Mouse (Mus musculus) cerebellum, postnatal 10 days (tissue): ENCODE data around the gene Ttc28.
A peak's percentile ranks its signal among the peaks of the same experiment; 100 is the strongest.

Experiments
- DNase-seq, 2 experiments: peaks; one replicate each; pipeline ENCODE4 v3.0.0; 2021; ENCODE audit warnings: mixed read lengths in 2 of 2

Ttc28 gene

DNA sequence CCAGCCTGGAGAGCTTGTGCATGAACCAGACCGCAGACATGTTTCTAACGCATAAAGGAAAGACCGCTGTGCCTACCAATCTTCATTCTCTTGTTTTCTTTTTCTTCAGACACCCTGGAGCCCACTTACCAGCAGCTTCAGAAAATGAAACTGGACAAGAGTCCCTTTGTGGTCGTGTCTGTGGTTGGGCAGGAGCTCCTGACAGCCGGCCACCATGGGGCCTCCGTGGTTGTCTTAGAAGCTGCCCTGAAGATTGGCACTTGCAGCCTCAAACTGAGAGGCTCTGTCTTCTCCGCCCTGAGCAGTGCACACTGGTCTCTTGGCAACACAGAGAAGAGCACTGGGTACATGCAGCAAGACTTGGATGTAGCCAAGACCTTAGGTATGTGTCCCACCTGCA, 221.0 kb downstream of the Ttc28 start:
- no peak for DNase-seq

DNA sequence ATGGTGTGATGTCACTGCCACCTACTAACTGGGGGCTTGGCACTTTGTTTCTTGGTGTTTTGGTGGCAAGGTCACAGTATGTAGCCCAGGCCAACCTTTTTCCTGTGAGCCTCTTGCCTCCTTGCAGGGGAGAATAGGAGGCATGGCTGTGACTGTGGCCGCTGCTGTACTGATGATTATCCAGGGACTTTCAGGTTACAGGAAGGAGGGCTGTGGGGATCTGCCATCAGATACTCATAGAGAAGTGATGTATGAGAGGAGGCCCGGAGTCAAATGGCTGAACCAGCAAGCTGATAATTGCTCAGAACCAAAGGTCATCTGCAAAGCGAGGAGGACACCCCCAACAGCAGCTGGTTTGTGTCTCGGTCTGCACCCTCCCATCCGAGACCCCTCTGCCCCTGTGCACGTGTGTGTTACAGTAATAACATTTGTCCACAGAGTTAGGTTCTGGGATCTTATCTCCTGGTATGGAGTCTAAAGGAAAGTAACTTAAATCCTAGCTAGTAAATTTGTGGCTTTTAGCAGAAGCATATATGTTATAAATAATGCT, 221.9 kb downstream of the Ttc28 start:
- no peak for DNase-seq

DNA sequence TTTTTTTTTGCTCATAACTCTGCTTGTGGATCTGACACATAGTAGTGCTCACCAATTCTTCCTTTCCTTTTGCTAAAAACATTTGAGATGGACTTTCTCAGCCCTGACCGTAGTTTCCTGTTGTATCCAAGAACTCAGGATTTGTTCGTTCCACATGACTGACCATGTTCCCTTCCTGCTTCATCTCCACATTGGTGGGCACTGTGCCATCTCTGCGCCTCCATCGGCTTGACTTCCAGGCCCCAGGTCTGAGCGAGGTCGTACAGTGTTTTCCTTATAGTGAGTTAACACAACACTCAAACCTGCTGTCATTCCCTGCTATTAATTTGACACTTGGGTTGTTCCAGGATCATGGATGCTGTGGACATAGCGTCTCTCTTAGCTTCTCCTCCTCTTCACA, 225.2 kb downstream of the Ttc28 start:
- peak; percentile 84 to 87 for DNase-seq

DNA sequence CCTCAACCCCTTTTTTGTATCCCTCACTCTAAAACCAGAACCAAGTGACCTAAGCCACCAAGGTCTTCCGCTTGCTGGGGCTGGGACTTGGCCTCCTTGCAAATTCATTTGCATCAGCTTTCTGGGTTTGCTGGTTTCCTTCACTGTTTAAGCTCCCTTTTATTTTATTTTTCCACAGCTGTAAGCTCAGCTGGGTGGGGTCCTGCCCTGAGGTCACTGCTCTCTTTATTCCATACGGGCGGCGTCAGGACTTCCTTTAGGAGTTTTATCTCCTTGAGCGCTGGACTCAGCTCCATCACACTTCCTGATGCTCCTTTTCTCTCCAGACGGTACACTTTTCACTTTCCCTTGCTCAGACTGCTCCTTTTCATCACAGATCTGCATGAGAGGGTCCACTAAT, 231.8 kb downstream of the Ttc28 start:
- no peak for DNase-seq

DNA sequence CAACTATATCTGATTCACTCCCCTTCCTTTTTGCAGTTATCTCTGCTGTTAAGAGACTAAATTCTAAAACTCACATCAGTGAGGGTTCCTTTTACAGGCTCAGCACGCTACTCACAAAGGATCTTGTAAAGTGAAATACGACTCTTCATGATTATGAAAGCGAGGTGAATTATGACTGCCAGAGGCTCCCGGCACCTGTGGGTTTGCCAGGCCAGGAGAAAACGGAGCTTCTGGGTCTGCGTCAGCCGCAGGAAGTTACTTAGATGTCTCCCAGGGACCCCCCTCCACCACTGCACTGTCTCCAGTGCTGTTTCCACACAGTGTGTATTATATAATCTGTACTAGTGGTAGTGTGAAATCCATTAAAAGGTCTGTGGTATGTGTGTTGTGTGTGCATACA, 233.6 kb downstream of the Ttc28 start:
- no peak for DNase-seq

DNA sequence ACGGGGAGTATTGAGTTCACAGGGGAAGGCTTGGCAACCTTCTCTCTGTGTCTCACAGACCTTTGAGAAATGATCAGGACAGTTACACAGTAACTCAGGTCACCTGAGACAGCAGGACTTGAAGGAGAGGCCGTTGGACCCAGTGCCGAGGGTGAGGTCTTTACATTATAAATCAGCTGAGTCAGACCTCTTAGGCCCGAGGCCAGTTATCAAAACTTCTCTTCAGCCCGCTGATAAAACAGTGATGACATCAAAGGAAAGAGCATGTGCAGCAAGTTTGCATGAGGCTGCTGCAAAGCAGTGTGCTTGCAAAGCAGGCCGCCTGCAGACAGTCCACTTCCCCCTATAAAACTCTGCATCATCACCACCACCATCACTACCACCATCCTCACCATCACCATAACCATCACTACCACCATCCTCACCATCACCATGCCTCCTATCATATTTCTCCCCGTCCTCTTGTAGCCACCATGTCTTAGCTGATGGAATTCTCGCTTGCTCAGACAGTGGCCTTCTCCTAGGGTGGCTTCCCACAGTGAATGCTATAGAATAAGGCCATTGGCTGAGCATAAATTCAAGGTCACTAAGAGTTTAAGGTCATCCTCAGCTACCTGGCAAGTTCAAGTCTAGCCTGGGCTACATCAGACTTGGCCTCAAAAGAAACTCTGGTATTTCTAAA, 234.2 kb downstream of the Ttc28 start:
- DNase-seq, result no peak

DNA sequence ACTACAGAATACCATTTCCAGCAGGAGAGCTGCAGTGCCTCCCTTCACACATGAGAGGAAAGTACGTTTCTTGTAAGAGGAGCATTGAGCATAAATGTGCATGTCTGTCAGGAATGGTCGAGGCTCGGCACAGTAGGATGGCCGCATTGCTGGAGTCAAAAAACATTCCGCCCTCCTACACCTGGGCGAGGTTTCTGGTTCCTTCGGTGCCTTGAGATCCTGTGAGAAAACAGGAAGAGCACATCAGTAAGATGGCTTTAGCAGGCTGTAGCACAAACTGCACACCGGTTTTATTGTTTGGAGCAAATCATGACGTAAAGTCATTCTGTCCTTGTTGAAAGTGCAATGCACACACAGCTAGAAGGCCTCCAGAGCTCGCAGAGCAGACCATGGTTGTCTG, 235.0 kb downstream of the Ttc28 start:
- no peak for DNase-seq

DNA sequence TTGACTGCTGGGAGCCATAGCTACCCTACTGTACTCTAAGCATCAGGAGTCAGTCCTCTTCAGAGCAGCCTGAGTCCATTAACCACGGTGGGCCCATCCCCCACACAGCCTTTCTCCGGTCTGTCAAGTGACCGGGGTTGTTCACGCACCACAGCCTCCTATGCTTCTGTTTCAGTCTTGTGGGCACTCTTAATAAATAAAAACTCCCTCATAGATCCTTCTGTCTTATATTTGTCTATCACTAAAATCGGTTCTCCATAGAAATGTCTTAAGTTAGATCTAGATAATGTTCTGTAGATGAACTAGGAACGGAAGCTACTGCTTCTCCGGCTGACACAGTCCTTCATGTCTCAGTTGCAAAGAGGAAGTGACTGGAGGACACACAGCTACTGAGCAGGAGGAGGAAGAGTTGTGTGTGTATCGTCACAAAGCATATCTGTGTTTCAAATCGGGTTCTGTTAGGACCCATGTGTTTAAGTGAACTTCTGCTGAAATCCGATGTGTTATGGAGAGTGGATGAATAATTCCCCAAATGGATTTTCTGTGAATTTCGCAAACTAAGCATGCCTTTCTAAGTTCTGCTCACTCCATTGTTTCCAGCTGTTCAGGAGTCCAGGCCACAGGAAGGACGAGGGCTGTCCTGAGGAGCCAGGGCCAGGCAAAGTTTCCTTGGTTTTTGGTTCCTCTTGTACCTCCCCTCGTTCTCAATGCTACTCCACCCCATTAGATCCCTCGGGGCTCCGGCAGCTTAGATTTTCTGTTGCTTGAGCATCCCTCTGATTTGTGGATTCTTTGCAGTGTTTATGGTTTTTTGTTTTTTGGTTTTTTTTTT, 236.1 kb downstream of the Ttc28 start:
- peak; percentile 57 for DNase-seq

DNA sequence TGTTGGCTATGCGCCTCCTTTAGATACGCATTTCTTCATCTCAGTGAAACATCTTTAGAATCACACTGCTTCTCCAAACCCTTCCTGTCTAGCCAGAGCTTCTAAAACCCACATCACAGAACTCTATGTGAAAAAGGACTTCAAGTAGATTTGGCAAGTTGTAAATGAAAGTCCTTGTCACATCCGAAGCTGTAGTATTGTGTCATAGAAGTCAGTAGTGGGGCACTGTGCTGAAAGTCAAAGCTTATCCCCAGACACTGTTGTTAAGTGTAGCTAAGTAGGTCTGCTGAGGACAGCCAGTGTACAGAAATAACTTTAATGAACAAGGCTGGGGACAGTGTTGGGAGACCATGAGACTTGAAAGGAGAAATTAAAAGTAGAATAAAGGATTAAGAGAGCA, 240.2 kb downstream of the Ttc28 start:
- no peak for DNase-seq

DNA sequence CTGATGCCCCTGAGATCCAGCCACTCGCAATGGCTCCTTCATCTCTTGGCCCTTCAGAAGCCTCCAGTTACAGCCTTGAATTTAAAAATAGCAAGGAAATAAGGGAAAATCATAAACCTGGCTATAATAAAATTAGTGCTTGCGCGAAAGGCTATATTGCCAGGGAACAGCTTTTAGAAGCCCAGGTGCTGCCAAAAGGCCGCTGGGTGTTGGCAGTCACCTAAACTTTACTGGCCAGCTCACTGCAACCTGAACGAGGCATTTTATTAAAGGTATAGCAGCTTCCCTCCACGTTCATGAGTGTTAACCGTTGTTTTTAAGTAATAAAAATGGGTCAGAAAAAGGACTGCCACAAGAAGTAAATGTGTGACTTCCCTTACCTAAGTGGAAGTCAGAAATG, 240.7 kb downstream of the Ttc28 start:
- DNase-seq, result peak; percentile 83 to 86

DNA sequence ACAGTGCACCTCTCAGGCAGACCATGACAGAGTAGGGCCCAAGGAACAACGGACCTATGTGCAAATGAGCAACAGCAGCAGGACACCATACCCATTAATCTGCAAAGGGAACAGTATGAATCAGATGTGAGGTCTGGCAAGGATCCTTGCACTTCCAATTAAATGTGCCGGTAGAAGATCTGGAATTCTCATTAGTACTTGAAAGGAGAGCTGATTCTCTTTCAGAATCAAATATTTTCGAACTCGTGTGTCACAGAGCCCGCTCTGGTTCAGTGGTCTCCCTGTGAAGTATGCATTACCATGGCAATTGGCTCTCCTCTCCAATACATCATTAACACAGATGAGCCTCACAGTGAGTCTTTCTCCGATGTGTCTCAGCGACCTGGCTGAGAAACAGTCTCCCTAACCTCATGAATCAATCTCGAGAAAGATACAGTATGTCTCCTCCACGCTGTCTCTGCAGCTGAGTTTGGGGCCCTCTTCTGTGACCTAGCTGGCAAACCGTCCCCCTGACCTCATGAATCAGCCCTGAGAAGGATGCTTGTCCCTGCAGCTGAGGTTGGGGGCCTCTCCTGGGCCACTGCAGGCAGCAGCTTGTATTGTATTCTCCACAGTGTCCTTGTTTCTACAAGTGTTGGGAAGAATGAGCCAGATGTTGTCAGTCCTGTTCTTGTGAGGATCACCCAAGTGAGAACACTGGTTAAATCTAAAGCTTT, 241.3 kb downstream of the Ttc28 start:
- peak; percentile 41 to 46 for DNase-seq

DNA sequence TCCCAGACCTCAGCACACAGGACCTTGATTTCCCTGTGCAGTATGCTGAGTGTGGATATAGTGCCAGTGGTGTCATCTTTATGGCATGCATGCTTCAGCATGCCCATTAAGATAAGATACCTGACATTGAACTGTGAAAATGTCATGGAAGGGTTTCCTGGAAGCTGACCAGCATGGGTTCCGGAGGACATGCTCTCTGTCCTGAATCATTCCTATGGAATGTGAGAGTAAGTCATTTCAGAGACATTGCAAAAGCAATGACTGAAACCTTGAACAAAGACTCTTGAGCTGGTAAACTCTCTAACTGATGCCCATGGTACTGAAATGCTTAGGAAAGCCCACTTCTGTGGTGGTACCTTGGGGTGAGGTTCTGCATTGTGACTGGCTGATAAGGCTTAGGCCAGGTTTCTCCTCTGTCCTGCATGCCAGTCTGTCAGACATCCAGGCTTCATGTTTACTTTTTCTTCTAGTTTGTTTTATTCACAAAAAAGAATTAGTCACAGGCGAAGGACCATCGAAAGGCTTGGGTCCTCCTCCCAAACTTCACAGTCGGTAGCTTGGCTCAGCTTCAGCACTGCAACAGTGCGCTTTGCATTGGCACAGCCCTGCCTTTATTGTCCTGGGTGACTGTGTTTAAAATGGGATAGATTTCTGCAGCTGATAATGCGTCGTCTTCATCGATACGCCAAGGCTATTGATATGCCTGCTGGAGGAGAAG, 242.9 kb downstream of the Ttc28 start:
- peak; percentile 31 to 44 for DNase-seq

DNA sequence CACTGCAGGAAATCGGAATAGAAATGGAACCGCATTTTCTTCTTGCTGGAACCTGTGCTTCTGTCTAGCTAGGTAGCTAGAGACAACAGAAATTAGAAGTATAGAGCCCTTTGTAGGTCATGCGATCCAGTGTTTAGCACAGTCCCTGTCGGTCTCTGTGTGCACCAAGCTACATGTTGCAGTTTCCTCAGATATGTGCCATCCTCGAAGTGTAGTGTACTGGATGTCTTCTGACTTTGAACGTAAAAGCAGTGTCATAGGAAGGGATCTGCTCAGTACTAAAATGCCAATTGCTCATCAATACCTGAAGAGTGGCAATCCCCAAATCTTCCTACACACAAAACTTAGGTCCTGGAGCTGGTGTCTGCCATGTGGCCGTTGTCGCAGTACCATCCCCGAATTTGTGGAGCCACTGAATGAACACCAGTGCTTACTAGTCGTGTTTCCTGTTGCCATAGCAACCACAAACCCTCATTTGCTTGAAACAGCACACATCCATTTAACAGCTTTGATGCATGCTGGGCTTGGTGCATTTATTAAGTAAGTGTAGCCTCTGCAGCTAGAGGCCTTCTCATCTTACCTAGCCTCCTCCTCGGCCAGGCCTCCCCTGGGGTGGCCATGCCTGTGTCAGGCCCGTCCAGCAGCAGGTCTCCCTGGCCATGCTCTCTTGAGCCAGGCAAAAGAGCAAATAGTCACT, 243.6 kb downstream of the Ttc28 start:
- peak in 1 of 2 experiments; percentile 34 for DNase-seq

DNA sequence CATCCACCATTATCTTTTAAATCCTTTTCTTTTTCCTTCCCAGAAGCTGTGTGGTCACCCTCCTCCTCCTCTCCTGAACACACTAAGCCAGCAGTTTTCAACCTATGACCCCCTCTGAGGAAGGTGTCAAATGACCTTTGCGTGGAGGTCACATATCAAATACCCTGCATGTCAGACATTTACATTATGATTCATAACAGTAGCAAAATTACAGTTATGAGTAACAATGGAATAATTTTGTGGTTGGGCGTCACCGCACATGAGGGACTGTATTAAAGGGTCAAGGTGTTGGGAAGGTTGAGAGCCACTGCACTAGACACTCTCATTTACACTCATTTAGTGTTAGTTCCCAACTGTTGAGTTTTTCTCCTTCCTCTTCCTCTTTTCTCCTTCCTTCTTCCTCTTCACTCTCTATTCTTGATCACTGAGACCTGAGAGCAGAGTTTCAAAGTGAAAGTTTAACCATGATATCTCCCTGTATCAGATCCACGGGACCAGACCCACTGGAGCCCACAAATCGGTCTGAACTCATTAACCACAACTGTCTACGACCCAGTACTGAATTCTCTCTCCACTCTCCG, 245.1 kb downstream of the Ttc28 start:
- DNase-seq, result no peak

DNA sequence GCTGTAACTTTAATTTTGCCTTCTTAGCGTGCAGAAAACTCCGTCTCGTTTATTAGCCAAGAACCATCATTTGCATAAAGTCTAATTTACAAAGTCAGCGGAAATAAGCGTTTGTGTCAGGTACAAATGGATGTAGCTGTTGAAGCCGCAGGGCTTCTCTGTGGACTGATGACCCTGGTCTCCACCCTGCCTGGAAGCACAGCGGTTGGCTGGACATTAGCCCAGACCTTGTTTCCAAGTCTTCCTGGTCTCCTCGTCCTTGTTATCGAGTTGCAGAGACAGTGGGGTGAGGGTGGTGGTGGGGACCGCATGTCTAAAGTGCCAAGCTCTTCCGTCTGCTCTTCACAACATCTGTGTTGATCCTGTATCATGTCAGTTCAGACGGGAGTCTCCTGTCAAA, 246.1 kb downstream of the Ttc28 start:
- DNase-seq, result peak; percentile 62 to 78

DNA sequence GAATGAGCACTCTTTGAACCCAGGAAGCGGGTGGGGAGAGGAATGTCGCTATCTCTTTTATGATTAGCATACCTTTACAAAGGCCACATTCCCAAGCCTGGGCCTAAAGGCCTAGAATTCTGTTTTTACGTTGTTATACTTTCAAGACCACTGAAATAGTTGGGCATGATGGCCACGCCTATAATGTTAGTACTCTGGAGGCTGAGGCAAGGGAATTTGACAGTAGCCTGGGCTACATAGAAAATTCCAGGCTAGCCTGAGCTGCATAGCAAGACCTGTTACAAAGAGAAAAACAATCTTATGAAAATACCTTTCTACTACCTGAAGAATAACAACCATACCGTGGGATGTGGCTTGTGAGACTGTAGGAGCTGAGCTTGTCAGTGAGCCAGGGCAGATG, 248.2 kb downstream of the Ttc28 start:
- no peak for DNase-seq

DNA sequence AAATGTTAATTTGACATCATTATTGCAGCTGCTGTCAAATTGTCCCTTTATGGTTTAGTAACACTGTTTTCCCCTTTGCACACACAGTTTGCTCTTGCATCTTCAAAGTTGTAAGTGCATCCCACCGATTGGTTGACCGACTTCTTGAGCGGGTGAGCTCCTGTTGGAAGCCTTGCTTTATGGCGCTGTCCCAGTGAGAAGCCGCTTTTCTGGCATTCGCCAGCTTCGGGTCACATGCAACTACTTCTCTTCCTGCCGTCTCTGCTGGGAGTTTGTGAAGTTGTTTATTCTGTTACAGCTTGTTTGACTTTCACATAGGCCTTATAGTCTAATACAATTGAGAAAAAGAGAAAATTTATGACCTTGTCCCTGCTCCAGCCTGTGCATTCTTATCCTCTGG, 250.5 kb downstream of the Ttc28 start:
- no peak for DNase-seq

DNA sequence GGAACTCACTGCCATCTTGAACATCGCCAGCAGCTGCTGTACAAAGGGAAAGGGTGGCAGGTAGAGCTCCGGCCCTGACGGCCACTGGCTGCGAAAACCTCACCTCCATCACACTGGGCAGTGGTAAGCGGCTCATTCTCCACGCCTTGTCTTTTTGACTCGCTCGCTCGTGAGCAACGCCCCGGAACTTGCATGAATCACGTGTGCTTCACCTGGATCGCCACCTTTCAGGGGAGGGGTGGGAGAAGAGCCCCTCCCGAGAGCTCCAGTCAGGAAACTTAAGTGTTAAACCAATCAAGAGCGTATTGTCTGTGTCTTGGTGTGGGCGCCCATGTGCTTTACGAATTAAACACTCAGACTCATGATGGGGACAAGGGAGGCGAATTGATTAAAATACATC, 252.0 kb downstream of the Ttc28 start:
- DNase-seq, result no peak

DNA sequence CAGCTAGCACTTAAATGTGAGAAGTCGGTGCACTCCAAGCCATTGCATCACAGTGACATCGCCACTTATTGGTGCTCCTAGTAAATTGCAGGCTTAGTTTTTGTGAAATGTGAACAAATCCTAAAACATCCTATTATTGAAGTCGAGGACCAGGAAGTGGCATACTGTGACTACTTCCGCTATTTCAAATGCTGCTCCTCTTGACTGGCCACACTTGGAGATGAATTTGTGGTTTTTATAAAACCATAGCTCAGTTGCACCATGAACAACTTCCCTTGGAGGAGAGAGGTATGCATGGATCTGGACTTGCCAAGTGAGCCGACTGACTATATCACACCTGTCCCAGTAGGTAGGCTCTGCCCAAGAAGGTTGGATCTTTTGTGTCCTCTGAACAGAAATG, 253.5 kb downstream of the Ttc28 start:
- no peak for DNase-seq

DNA sequence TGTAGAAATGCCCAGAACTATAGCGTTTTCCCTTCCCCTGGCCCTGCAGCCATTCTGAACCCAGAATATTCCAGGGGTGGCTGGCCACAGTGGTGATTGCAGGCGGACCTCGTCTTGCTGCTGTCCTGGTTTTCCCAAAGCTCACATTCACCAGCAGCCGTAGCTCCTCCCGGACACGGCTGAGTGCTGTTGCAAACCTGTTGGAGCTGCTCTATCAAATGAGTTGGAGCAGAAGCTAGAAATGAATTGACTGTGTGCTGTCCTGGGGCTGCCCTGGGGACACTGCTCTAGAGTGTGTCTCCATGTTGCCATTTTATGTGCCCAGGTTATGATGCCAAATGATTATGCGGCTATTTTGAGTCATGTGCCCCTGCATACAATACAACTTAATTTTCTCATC, 254.2 kb downstream of the Ttc28 start:
- DNase-seq, result no peak

DNA sequence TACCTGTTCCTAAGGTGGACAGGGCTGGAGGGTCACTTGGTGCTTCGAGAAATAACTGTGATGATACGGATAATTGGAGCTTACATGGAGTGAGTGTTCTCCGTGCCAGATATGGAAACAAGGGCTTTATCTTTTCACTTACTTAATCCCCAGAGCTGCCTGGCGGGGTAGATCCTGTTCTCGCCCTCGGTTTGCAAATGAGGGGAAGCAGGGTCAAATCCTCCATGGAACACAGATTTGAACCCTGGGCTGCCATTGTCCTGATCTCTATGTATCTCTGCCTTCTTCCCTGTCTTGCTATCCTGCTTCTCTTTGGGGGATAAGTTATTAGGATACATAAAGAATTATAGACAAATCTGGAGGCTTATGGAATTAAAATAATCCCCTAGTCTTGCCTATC, 257.7 kb downstream of the Ttc28 start:
- no peak for DNase-seq

DNA sequence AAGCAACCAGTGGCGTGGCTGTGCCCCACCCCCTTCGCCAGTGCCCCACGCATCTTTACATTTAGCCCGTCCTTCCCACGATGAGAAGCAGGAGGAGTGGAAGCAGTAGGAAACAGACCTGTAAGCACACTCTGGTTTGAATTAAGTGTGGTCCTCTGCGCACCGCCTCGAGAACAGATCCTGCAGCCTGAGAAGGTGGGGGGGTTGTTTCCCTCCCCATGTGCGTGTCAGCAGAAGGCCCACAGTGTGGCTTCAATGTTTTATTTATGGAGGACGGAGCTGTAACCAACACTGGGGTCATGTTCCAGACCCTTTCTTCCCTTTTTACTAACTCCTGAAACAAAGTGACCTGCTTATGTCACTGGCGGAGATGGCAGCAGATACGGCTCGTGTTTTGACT, 258.1 kb downstream of the Ttc28 start:
- no peak for DNase-seq
